Mouse (Mus musculus) thymus, adult 2 months (tissue): ENCODE measurements at regions not wholly inside any gene's neighbourhood (a gene's known extent, or its start where the extent isn't known, plus 50 kb on each side); places are given as distances from the start of the nearest gene placed in this dataset.
"Not testable (repeated sequence)": the region's sequence is repeated elsewhere in the genome, so short reads cannot be mapped to it uniquely, and the experiment has no call there.

ENCODE experiments used
- CTCF ChIP-seq: fragments of 200-500 bp; IDR thresholded peaks from 2 replicates; pipeline ENCODE4 v1.5.1; 2012; ENCODE audit warnings: mild to moderate bottlenecking, control low read depth, low read length, moderate library complexity, borderline replicate concordance; ENCODE audit not compliant: control insufficient read depth, poor library complexity, insufficient read depth; ENCODE audit errors: extremely low read depth
- POLR2A ChIP-seq: fragments of 200-500 bp; IDR thresholded peaks from 2 replicates; pipeline ENCODE4 v1.6.1; 2012; ENCODE audit warnings: mild to moderate bottlenecking, low read length, control low read depth, moderate library complexity; ENCODE audit not compliant: control insufficient read depth, poor library complexity, insufficient read depth; ENCODE audit errors: extremely low read depth

- not testable (repeated sequence) for TF ChIP-seq CTCF, POLR2A
Observed at GRCm38 (mm10) chr7:111858291-111858690, 78.5 kb upstream of the Galnt18 start.
